Mouse (Mus musculus) spleen, adult 2 months (tissue): ENCODE data around the gene Dirc2. TPM values are rescaled to one million over a fixed set of nuclear protein-coding genes. Genes with fewer than 3 reads are reported as not detected.
A peak's percentile ranks its signal among the peaks of the same experiment; 100 is the strongest.

Experiments
- DNase-seq, 2 experiments: peaks; one replicate each; pipeline versions ENCODE4 v3.0.0 to v3.0.0-alpha.2; 2012 to 2021; ENCODE audit warnings: low spot score in 2 of 2, low read depth in 1 of 2
- H3K27ac ChIP-seq: fragments of 200-500 bp; 2 replicates; pipeline ENCODE4 v1.5.1; 2012; ENCODE audit warnings: low read length, inconsistent platforms; ENCODE audit not compliant: insufficient read depth
- H3K27me3 ChIP-seq: fragments of 200-500 bp; 2 replicates; pipeline ENCODE4 v1.6.1; 2012; ENCODE audit warnings: mild to moderate bottlenecking, moderate library complexity, low read length, inconsistent platforms; ENCODE audit not compliant: control insufficient read depth, insufficient read depth
- H3K36me3 ChIP-seq: fragments of 200-500 bp; 2 replicates; pipeline ENCODE4 v1.6.1; 2012; ENCODE audit warnings: mild to moderate bottlenecking, low read length, inconsistent platforms; ENCODE audit not compliant: control insufficient read depth, insufficient read depth
- H3K4me1 ChIP-seq: fragments of 200-500 bp; 2 replicates; pipeline ENCODE4 v1.6.1; 2011; ENCODE audit warnings: inconsistent platforms; ENCODE audit not compliant: control insufficient read depth, insufficient read depth, insufficient read length
- H3K4me3 ChIP-seq: fragments of 200-500 bp; 2 replicates; pipeline ENCODE4 v1.5.1; 2011; ENCODE audit warnings: mild to moderate bottlenecking, inconsistent platforms; ENCODE audit not compliant: insufficient read depth, insufficient read length; ENCODE audit errors: extremely low read depth
- CTCF ChIP-seq: fragments of 200-500 bp; IDR thresholded peaks from 2 replicates; pipeline ENCODE4 v1.5.1; 2011; ENCODE audit warnings: mild to moderate bottlenecking, inconsistent platforms; ENCODE audit not compliant: insufficient read depth, insufficient read length, insufficient replicate concordance; ENCODE audit errors: extremely low read depth
- POLR2A ChIP-seq: fragments of 200-500 bp; IDR thresholded peaks from 2 replicates; pipeline ENCODE4 v1.6.1; 2011; ENCODE audit warnings: low read depth, low read length, inconsistent platforms
- WGBS: fragments of 180-500 bp; shearing (Covaris S2); methylation state at CpG from one replicate; pipeline ENCODE4 v1.1.7; 2018; 5-methylcytosine and 5-hydroxymethylcytosine counted together
- polyA plus RNA-seq: library from polyadenylated mRNA; depleted of rRNA; stranded (reverse); fragments of >200 nt; gene quantifications from 2 replicates; pipeline ENCODE4 v1.2.3, GENCODE M21; 2012

The Dirc2 gene
- polyA plus RNA-seq, 1 experiment, result 20.7 TPM

GRCm38 (mm10) chr16:35775835-35776234, 6.7 kb upstream of the Dirc2 start:
- Histone ChIP-seq H3K4me3 (no peak overlapping the region), H3K27ac (no peak overlapping the region), H3K4me1 (peaks cover 7% of the 10 kb centered on the region), H3K27me3 (no peaks in the 10 kb centered on the region), H3K36me3 (no peaks in the 10 kb centered on the region; the same call in 1 of the 2 replicates)
- TF ChIP-seq CTCF, result no peak
- no peak for TF ChIP-seq POLR2A
- WGBS, result 24% methylated on average over 1 of the region's 1 CpGs
- DNase-seq, result no peak

- 90% methylated on average over 5 of the region's 5 CpGs for WGBS
- no peak for TF ChIP-seq CTCF
- no peak for TF ChIP-seq POLR2A
These were observed 3.4 kb upstream of the Dirc2 start for GRCm38 (mm10) chr16:35772598-35772997.

GRCm38 (mm10) chr16:35771606-35772005, 2.5 kb upstream of the Dirc2 start:
- Histone ChIP-seq H3K27me3 (no peaks in the 10 kb centered on the region), H3K36me3 (no peaks in the 10 kb centered on the region; the same call in 1 of the 2 replicates), H3K4me3 (no peak overlapping the region), H3K27ac (no peak overlapping the region), H3K4me1 (peaks cover 7% of the 10 kb centered on the region)
- TF ChIP-seq POLR2A (no peak), CTCF (no peak)
- no peak for DNase-seq
- 80% methylated on average over 5 of the region's 5 CpGs for WGBS

More at GRCm38 (mm10) chr16:35772598-35772997, 3.4 kb upstream of the Dirc2 start:
- Histone ChIP-seq H3K4me3 (no peak overlapping the region), H3K36me3 (no peaks in the 10 kb centered on the region; the same call in 1 of the 2 replicates), H3K4me1 (peaks cover 7% of the 10 kb centered on the region), H3K27me3 (no peaks in the 10 kb centered on the region), H3K27ac (no peak overlapping the region)
- DNase-seq, result no peak

- no peaks in the 10 kb centered on the region for H3K27me3 ChIP-seq
- H3K27ac ChIP-seq, result no peak overlapping the region
- H3K36me3 ChIP-seq, result no peaks in the 10 kb centered on the region; the same call in 1 of the 2 replicates
- 72% methylated on average over 8 of the region's 8 CpGs for WGBS
- no peak for DNase-seq
- H3K4me1 ChIP-seq, result peaks cover 6% of the 10 kb centered on the region
- TF ChIP-seq CTCF (no peak), POLR2A (no peak)
- no peak overlapping the region for H3K4me3 ChIP-seq
These were observed 2.0 kb upstream of the Dirc2 start for GRCm38 (mm10) chr16:35771141-35771540.

- H3K4me3 ChIP-seq, result peak within 1 kb of the TSS; percentile 99
- peak; percentile 73 to 89 for DNase-seq
- peaks cover 8% of the 10 kb centered on the region for H3K4me1 ChIP-seq
- H3K27me3 ChIP-seq, result no peaks in the 10 kb centered on the region
- peak within 1 kb of the TSS; percentile 82 for H3K27ac ChIP-seq
- TF ChIP-seq POLR2A (peak; percentile 34; the same call in 1 of the 2 replicates), CTCF (no peak)
- under 1% methylated on average over 51 of the region's 51 CpGs for WGBS
- H3K36me3 ChIP-seq, result no peaks in the 10 kb centered on the region; the same call in 1 of the 2 replicates
These were observed 912 bp upstream of the Dirc2 start, which contains the start of gene Hspbap1 for GRCm38 (mm10) chr16:35769878-35770657. Gene Hspbap1 (plus strand): TSS chr16:35770375.

- DNase-seq, result no peak
- Histone ChIP-seq H3K4me3 (peak overlapping the region; percentile 99), H3K36me3 (no peaks in the 10 kb centered on the region; the same call in 1 of the 2 replicates), H3K4me1 (peaks cover 11% of the 10 kb centered on the region), H3K27ac (peak overlapping the region; percentile 82; the same call in 1 of the 2 replicates), H3K27me3 (no peaks in the 10 kb centered on the region)
- TF ChIP-seq POLR2A, result no peak
- TF ChIP-seq CTCF, result no peak
- 27% methylated on average over 6 of the region's 6 CpGs for WGBS
These were observed 729 bp downstream of the Dirc2 start for GRCm38 (mm10) chr16:35768469-35768784.

GRCm38 (mm10) chr16:35766366-35766765, 2.8 kb downstream of the Dirc2 start:
- WGBS, result 66% methylated on average over 3 of the region's 3 CpGs

More at GRCm38 (mm10) chr16:35766366-35766765, 2.8 kb downstream of the Dirc2 start:
- Histone ChIP-seq H3K36me3 (no peaks in the 10 kb centered on the region), H3K4me1 (peaks cover 11% of the 10 kb centered on the region), H3K27me3 (no peaks in the 10 kb centered on the region), H3K27ac (0 out of 2 replicates have a peak overlapping the region, but pooled peaks have one; percentile 28), H3K4me3 (no peak overlapping the region)
- DNase-seq, result no peak
- TF ChIP-seq CTCF (no peak), POLR2A (no peak)
